Mouse (Mus musculus): ENCODE measurements around the gene Gm17509. TPM values are rescaled to one million over a fixed set of nuclear protein-coding genes. Genes with fewer than 3 reads are reported as not detected.

The Gm17509 gene
- 0.29 TPM for polyA plus RNA-seq (2014; fragmentation: Illumina TruSeq; extraction: RNeasy Lipid Tissue Mini Kit (QIAGEN cat#74804); ENCODE audit: low read depth, low replicate concordance)

GRCm38 (mm10) chr13:117220501-117221321 is at the start of gene Gm17509:
Gene Gm17509, minus strand, starts transcription at chr13:117221075.

GRCm38 (mm10) chr13:117208236-117208635 is 12.6 kb downstream of the Gm17509 start, which contains the start of gene Emb:
Gene Emb, plus strand, starts transcription at chr13:117208536.

Other genes starting within 250 kb of the Gm17509 start
- 17.3 TPM for gene Parp8, start 195.5 kb downstream of the Gm17509 start, polyA plus RNA-seq (2014; fragmentation: Illumina TruSeq; extraction: RNeasy Lipid Tissue Mini Kit (QIAGEN cat#74804); ENCODE audit: low read depth, low replicate concordance)
- 63.4 TPM for gene Emb, start 12.5 kb downstream of the Gm17509 start, polyA plus RNA-seq (2014; fragmentation: Illumina TruSeq; extraction: RNeasy Lipid Tissue Mini Kit (QIAGEN cat#74804); ENCODE audit: low read depth, low replicate concordance)

Measured in adipose tissue, adult 10 weeks (tissue).